Mouse (Mus musculus) E14TG2a.4 (cell line): ENCODE measurements around the gene Slc30a5.

Experiments used
- H3K27me3 ChIP-seq: 2 replicates; pipeline ENCODE4 v1.6.1; 2014; ENCODE audit warnings: low read length, control low read depth; ENCODE audit not compliant: insufficient read depth
- H3K36me3 ChIP-seq: 2 replicates; pipeline ENCODE4 v1.6.1; 2014; ENCODE audit warnings: low read length, control low read depth; ENCODE audit not compliant: insufficient read depth
- H3K4me1 ChIP-seq: replicated peaks from 2 replicates; pipeline ENCODE4 v1.6.1; 2014; ENCODE audit warnings: low read depth, low read length, control low read depth
- H3K4me3 ChIP-seq: replicated peaks from 2 replicates; pipeline ENCODE4 v1.5.1; 2014; ENCODE audit warnings: mild to moderate bottlenecking, low read length
- H3K9me3 ChIP-seq: 2 replicates; pipeline ENCODE4 v1.6.1; 2014; ENCODE audit warnings: low read length, control low read depth
- CTCF ChIP-seq: conservative IDR thresholded peaks from 2 replicates; pipeline ENCODE4 v1.5.1; 2014; ENCODE audit warnings: low read length
- NANOG ChIP-seq: IDR thresholded peaks from 2 replicates; pipeline ENCODE4 v1.6.1; 2014; ENCODE audit warnings: borderline replicate concordance, low read length, mixed read lengths
- POU5F1 ChIP-seq: IDR thresholded peaks from 2 replicates; pipeline ENCODE4 v1.6.1; 2014; ENCODE audit warnings: low read length, borderline replicate concordance

Slc30a5 gene

GRCm38 (mm10) chr13:100755329-100755728 is 77.9 kb downstream of the Slc30a5 start:
- no peaks in the 10 kb centered on the region for H3K9me3 ChIP-seq
- H3K4me1 ChIP-seq, result no peaks in the 10 kb centered on the region
- H3K36me3 ChIP-seq, result peaks cover 14% of the 10 kb centered on the region
- no peak overlapping the region for H3K4me3 ChIP-seq
- peaks cover 17% of the 10 kb centered on the region; the same call in 1 of the 2 replicates for H3K27me3 ChIP-seq
- no peak for TF ChIP-seq NANOG

- Histone ChIP-seq H3K36me3 (0 out of 2 replicates have a peak, but pooled peaks cover 3% of the 10 kb centered on the region), H3K4me1 (peaks cover 2% of the 10 kb centered on the region), H3K27me3 (peaks cover 17% of the 10 kb centered on the region; the same call in 1 of the 2 replicates), H3K4me3 (no peak overlapping the region), H3K9me3 (no peaks in the 10 kb centered on the region)
- TF ChIP-seq POU5F1, result no peak
- no peak for TF ChIP-seq CTCF
- TF ChIP-seq NANOG, result no peak
These were observed 79.0 kb downstream of the Slc30a5 start for GRCm38 (mm10) chr13:100754186-100754585.

- Histone ChIP-seq H3K36me3 (no peaks in the 10 kb centered on the region), H3K4me3 (no peak overlapping the region), H3K27me3 (peaks cover 17% of the 10 kb centered on the region; the same call in 1 of the 2 replicates), H3K9me3 (no peaks in the 10 kb centered on the region), H3K4me1 (peaks cover 9% of the 10 kb centered on the region)
- no peak for TF ChIP-seq NANOG
- TF ChIP-seq CTCF, result no peak
- no peak for TF ChIP-seq POU5F1
These were observed 80.2 kb downstream of the Slc30a5 start for GRCm38 (mm10) chr13:100753011-100753410.
